Mouse (Mus musculus): ENCODE measurements around the gene Rpl10a.

DNA sequence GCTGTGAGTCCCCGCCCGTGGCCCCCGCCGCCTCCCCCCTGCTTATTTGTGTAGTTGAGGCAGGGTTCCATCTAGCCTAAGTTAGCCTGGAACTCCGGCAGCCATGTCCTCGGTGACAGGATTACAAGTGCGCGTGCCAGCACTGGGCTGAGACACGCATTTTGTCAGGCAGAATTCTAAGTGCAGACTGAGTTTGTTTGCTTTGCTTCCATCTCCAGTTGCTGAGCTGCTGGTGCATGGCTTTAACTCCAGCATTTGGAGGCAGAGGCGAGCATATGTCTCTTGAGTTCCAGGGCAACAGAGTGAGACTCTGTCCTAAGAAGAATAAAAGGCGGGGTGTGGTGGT lies 14.4 kb upstream of the Rpl10a start:
- TF ChIP-seq GATA1 (IDR thresholded peaks at IDR 0.05; ENCODE audit: low read depth, low read length) (no peak), CTCF (IDR thresholded peaks at IDR 0.05 in 2 of 3, conservative IDR thresholded peaks at IDR 0.05 in 1 of 3; ENCODE audit: control insufficient read depth in 1 of 3, insufficient read depth in 1 of 3, low read depth in 2 of 3, low read length in 3 of 3, poor library complexity in 1 of 3, severe bottlenecking in 1 of 3) (no peak), EP300 (IDR thresholded peaks at IDR 0.05; ENCODE audit: low read depth in 1 of 2, low read length in 2 of 2) (no peak), POLR2AphosphoS2 (IDR thresholded peaks at IDR 0.05; ENCODE audit: low read length) (no peak), BHLHE40 (IDR thresholded peaks at IDR 0.05; ENCODE audit: borderline replicate concordance, low read depth, low read length) (no peak), ZC3H11A (IDR thresholded peaks at IDR 0.05; ENCODE audit: low read depth, low read length) (no peak), MAX (IDR thresholded peaks at IDR 0.05; ENCODE audit: low read length) (no peak), MYB (IDR thresholded peaks at IDR 0.05; ENCODE audit: low read depth, low read length) (no peak), GABPA (IDR thresholded peaks at IDR 0.05; ENCODE audit: low read depth, low read length) (no peak), HCFC1 (IDR thresholded peaks at IDR 0.05; ENCODE audit: low read depth, low read length) (no peak)
